Mouse (Mus musculus) urinary bladder, adult 18-20 months (tissue): ENCODE measurements at regions not wholly inside any gene's neighbourhood (a gene's known extent, or its start where the extent isn't known, plus 50 kb on each side); places are given as distances from the start of the nearest gene placed in this dataset.

Source experiments
- DNase-seq, 2 experiments: peaks; one replicate each; pipeline ENCODE4 v3.0.0; 2022; ENCODE audit warnings: low spot score in 2 of 2, mixed read lengths in 2 of 2

DNA sequence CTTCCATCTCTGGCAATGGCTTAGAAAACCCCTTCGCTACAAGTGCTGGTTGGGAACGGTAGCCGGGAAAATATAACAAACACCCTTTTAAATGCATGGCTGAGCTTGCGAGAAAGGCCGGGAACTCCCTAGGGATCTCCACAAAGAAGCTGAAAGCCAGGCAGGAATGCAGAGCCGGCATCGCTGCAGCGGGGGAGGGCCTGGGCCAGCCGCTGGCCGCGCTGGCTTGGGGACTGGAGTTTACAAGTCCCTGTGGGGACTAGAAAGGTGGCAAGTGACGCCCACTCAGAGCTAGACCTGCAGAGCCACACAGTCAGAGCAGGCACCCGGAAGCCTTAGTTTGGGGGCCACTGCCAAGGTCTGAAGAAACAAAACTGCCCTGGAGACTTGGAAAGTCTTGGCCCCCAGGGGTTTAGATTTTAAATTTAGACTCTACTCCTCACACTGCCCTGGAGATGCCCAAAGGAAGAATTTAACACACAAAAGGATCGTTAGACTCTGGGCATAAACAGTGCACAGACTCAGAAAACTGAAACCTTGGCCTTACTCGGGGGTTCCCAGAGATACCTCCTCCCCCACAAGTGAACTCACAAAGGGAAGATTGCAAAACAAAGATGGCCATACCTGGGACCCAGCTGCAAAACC lies 59.4 kb downstream of the 1700001O22Rik start:
- DNase-seq, result no peak

DNA sequence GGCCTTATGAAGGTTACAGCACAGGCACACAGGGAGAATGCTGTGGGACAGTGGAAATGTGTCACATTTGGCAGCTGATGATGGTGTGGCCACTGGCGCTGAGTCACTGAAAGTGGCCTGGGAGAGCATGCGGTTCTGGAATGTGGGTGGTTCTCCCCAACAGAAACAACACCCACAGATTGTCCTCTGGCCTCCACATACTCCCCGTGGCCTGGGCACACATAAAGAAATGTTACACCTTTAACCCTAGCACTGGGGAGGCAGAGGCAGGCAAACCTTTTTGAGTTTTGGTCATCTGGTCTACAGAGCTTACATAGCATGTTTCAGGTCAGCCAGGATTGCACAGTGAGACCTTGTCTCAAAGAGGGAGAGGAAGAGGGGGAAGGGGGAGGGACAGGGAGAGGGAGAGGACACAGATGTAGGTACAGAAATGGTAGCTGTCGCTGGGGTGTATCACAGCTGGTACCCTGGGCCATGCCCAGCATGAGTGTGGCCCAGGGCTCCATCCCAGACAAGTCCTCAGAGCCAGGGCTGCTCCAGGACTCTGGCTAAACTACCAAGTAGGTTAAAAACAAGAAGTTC lies 60.1 kb downstream of the 1700001O22Rik start:
- DNase-seq, result peak in 1 of 2 experiments; percentile 49

DNA sequence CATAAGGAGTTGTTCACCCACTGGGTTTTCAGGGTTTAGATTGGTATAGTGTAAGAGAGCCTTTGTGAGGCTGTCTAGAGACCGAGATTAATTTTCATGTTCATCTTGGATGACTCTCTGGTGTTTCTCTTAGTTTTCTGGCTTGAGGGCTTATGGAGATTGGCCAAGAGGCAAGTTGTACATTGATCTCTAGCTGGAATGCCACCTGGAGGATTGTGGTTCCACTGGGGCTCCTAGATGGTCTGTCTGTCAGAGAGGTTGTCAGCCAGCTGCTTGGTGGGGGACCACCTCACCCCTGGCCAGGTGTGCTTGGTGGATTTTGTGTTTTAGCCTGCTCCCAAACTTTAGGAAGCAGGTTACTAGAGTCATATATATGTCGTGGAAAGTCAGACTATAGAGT lies 62.0 kb downstream of the 1700001O22Rik start:
- no peak for DNase-seq

DNA sequence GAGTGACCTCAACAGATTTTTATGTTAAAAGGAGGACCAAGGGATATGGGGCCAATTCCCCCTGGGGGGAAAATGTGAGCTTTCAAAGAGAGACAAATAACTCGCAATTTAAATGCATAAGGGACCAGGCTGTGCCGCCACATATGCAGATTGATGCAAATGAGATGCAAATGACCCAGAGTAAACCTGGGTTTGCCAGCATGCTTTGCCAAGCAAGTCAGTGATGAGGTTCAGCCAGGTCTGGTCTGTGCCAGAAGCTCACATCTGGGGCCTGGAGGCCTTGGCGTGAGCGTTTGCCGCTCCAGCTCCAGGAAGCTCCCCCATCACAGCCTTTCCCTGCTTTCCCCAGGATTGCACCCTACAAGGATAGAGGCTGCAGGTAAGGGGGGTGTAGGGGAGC lies 65.7 kb downstream of the 1700001O22Rik start:
- no peak for DNase-seq

DNA sequence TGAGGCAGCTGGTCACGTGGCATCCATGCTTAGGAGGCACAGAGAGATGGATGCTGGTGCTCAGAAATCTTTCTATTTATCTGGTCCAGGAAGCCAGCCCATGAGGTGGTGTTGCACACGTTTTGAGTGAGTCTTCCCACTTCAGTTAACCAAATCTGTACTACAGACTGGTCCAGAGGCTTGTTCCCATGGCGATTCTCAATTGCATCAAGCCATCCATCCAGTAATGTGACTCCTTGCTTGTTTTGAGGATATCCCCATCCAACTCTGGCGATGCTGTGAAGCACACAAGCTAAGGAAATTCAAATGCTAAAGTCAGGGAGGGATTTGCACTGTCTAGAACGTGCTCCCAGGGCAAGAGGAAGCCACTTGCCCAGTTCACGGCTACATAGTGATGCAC lies 66.8 kb downstream of the 1700001O22Rik start:
- no peak for DNase-seq

DNA sequence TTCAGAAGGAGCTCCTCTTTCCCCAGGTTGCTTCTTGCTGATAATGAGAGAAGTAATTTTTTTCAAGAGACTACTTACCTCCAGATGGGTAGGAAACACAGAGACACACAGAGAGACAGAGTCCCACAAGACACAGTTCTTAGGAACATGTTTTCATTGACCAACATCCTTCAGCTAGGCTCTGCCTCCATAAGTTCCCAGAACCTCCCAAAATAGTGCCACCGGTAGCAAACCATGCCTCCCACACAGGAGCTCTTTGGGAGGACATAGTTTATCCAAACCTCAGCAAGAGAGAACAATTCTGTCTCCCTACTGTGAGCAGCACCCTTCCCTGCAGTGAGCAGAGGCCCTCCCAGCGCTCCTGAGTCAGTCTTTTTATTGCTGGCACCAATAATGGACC lies 67.2 kb downstream of the 1700001O22Rik start:
- DNase-seq, result no peak

DNA sequence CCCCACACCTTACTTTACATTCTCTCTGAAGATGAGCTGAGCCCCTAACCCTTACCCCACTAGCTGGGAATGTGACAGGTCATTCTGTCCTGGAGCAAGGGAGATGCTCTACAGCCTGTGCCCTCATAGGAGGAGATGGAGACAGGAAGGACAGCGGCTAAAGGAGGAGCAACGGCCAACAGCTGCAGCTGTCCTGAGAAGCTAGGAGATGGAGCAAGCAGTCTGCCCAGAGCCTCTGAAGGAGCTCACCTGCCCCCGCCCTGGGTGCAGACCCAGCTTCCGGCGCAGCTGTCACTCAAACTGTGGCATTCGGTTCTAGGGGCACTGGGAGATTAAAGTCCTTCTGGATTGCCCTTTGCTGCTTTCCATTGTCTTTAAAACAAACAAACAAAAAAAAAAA lies 69.6 kb downstream of the 1700001O22Rik start:
- no peak for DNase-seq

DNA sequence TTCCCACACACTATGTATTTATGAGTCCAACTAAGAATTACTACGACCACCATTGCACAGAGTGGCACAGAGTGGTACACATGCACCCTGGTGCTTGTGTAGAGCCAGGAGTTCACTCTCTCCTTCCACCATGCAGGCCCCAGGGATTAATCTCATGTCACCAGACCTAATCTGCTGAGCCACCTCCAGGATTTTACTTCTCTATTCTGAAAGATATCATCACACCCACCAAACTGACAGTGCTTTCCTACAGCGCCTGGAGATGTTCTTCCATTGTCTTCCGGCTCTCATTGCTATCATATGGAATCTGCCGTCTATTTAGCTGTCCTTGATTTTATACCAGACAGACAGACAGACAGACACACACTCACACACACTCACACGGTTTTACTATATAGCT lies 71.6 kb downstream of the 1700001O22Rik start:
- DNase-seq, result no peak

DNA sequence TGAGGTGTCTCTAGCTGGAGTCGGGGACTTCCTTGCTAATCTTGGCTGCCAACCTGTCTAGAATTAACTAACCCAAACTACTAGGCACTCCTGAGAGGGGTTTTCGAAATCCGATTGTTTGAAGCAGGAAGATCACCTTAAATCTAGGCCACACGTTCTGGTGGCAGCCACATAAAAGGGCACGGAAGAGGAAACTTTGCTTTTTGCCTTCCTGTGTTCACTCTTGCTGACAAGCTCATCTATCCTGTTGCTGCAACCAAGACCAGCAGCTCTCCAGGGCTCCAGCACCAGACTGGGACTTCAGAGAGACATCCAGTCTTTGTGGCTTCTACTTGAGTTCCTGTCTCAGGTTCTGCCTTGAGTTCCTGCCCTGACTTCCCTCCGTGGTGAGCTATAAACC lies 75.5 kb downstream of the 1700001O22Rik start:
- no peak for DNase-seq

DNA sequence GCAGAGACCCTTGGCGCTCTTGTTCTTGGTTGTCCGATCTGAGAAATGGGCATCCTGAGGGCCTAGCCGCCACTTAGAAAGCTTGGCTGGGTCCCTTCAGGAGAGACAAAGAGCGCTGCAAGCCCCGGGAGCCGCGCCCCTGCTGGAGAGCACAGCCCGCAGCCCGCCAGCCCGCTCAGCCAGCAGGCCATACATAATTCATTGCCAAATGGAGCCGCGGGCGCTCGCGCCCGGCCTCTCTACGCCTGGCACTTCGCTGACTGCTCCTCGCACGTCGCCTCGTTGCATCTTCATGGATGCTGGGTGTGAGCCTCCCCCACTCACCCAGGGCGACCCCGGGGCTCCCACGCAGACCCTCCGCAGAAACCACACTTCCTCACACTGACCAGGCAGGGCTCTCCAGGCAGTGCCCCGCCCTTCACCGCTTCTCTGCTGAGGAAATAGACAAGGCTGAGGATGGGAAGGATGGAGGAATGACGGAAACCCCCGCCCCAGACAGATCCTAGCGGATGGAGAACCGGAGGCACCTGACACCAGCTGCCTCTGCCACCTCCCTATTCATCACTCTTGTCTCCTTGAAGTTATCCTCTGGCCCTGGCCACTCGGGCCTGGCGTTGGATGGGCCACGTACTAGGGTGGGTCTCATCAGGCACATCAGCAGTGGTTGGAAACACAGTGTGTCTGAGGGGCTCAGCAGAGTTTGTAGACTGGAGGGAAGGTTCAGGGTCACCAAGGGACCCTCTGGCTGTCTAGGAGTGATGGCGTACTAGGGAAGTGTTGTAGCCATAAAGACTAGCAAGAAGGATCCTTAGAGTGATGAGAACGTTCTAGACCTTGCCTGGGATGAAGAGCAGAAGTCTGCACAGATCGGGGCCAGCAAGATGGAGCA lies 77.6 kb downstream of the 1700001O22Rik start:
- no peak for DNase-seq

DNA sequence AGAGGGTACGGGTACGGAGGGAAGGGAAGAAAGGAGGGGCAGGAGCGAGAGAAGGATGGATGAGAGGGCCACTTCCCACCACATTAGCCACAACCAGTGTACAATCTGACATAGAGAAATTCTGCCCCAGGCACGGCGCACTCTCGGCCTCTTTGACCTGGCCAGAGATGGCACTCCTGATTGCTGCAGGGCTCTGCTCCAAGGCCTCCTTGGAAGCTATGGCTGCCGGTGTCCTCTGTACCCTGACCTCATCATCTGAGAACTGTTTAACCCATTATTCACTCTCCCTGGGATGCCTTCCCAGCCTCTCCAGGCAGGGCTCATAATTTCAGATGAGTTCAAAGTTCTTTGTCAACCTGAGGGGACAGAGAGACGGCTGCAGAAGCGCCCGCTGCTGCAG lies 78.3 kb downstream of the 1700001O22Rik start:
- DNase-seq, result no peak

DNA sequence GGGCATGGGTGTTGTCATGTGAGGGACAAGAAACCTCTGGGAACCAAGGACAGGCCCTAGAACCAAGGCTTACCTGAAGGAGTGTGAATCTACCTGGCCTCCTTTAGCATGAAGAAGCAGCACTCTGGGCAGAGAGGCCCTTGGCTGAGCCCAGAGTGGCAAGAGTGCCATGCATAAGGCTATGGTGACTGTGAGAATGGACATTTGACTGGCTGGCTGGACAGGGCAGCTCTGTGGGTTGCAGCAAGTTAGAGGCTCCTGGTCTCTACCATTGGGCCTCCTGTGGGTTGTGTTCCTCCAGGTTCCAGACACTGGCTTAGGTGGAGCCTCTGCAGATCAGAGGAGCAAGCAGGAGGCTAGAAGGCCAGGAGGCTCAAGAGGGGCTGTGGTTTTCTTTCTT lies 78.9 kb downstream of the 1700001O22Rik start:
- no peak for DNase-seq

DNA sequence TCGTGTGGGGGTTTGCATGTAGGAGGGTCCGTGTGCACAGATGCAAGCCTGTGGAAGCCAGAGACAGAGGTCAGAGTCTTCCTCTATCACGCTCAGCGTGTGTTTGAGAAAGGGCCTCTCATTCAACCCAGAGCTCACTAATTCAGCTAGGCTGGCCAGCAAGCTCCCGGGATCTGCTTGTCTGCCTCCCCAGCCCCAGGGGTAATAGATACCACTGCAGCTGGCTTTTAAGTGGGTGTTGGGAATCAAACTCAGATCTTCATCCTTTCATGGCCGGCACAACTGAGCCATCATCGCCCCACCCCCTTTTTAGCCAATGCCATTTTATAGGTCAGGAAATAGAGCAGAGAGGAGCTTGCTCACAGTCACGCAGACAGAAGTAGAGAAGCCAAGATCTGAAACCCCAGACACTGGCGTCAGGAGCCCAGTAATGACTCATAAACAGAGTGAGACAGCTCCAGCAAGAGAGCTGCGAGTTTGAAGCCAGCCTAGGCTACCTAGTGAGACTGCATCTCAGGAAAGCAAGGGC lies 80.3 kb downstream of the 1700001O22Rik start:
- no peak for DNase-seq

DNA sequence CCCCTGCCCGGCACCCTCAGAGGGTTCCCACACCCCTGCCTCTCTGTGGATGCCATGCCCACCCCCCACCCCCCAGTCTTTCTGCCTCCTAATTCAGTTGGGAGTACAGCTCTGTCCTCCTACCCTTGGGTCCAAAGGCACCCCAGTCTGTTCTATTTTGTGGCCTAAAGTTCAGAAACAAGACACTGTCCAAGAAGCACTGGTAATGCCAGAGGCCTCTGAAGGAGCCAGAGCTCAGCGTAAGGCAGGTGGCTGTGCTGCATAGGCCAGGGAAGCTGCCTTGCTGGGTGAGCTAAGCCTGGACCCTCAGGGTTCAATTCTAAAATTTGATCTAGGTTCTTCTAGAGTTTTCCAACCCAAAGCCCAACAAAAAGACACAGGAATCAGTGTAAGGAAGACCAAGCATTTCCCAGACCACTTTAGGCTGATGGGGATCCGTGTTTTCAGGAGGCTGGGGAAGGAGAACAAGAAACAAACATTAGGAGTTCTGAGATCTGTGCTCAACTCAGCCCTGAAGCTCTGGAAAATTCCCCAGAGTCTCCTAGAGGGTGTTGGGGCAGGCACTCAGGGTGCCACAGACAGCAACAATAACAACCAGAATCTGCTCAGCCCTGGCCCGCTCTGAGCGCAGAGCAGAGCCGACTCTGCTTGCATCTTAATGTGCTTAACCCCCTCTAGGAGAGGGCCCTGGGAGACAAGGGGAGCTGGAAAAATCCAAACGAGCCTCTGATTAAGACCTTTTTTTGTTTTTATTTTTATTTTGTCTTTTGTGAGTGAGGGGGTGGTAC lies 81.0 kb downstream of the 1700001O22Rik start:
- DNase-seq, result no peak

DNA sequence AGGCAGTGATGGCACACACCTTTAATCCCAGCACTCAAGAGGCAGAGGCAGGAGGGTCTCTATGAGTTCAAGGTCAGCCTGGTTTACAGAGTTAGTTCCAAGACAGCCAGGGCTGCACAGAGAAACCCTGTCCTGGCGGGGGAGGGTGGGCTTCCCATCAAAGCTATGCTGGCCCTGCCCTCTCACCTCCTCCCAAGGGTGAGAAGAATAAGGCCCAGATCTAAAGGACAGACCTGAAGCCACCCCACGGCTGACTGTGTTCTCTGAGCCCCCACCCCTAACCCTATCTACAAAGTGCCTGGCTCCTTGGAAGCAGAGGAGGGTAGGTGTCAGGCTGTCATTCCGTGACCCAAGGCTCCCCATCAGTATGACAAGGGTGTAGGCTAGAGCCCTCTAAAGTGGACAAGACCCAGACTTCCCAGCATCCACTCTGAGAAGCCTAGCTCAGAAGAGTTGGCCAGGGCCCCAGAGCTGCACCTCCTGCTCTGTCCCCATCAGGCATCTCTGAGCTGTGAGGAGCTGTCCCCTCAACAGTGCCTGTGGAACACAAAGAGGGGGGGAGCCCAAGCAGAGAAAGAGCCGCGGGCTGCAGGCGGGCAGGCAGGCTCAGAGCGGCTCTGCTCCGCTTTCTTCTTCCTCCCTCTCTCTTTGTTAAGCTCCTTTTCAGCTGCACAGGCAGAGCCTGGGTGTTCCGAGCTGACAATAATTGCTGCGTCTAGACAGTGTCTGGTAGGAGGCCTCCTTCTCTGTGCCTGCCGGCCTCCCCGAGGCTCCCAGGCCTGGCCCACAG lies 81.8 kb downstream of the 1700001O22Rik start:
- DNase-seq, result no peak

DNA sequence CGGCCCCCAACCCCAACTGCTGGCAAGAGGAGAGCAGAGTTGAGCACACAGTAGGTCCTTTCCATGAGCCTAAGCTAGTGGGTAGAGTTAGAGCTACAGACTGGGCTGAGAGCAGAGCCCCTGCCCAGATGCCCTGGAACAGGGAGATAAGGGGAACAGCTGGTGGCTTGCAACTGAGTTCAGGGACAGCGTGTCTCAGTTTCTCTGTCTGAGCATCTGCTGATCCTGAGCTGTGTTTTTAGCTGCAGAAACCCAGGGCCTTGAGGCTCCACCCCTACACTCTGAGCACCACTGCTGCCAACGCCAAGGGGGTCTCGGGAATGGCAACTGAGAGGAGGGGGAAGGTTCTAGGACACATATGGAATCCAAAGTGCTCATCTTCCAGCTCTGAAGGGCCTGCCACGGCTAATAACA lies 82.4 kb downstream of the 1700001O22Rik start:
- DNase-seq, result no peak

DNA sequence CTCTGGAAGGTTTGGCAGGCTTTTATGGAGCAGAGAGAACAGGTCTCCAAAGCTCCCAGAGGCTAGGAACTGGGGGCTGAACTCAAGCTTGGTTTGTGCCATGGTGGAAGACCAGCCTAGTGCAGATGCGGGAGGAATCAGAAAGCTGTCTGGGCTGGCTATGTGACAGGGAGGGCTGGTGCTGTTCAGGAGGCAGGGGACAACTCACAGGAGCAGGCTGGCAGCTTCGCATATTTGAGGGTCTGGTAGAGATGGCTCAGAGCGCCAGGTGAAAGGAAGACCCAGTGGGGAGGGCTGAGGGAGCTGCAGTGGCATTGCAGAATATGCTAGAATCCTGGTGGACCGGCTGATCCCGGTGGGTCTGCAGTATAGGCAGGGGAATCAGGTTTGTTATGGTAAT lies 83.2 kb downstream of the 1700001O22Rik start:
- no peak for DNase-seq

DNA sequence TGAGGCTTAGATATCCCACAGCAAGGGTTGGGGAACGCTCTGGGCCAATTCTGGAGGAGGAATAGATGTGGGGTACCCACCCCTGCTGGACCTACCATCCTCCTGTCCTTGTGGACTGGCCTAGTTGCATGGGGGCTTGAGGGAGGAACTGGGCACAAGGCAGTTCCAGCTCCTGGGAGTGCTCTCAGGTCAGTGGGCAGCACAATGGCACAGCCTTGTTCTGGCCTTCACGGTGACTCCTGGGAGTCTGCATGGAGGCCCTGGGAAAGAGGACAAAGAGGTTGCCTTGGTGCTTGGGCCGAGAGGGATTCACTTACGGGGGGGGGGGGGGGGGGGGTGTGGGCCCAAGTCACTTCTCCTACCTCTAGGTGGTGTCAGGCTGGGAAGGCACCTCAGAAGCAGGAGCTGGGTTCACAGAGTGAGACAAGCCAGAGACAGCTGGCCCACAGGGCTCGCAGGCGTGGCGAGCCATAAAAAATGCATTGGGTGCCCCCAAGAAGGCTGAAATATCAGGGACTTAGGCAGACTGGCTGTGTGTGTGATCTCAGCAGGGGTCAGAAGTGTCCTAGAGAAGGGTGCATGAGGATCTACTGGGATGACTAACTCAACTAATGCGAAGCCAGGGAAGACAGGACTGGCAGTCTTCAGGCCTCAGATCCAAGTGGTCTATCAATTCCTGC lies 83.7 kb downstream of the 1700001O22Rik start:
- DNase-seq, result peak in 1 of 2 experiments; percentile 53

DNA sequence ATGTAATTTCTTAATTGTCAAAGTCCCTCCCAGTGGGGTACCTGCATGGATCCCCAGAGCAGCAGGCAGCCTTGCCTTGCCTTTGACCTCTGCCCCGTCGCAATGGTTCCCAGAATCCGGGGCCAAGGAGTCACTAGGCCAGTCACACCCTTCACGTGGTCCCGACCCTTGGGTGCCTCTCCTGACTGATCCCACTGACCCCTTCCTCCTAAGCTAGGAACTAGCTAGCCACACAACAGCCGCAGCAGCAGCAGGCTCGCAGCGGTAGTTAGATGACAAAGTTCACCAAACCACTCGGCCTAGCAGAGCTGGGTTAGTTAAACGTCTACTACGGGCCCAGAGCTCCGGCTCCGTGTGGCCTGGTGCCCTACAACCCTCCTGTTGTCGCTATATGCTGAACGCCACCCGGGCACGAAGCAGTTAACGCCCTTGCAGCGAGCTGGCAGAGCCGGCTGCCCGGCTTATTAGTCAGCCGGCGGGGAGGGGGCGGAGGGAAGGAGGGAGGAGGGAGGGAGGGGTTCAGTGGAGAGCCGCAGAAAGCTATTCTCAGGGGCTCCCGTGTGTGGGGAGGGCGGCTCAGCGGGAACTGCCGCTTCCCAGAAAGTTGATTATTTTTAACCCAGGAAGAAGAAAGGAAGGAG lies 84.6 kb downstream of the 1700001O22Rik start:
- peak; percentile 85 for DNase-seq

DNA sequence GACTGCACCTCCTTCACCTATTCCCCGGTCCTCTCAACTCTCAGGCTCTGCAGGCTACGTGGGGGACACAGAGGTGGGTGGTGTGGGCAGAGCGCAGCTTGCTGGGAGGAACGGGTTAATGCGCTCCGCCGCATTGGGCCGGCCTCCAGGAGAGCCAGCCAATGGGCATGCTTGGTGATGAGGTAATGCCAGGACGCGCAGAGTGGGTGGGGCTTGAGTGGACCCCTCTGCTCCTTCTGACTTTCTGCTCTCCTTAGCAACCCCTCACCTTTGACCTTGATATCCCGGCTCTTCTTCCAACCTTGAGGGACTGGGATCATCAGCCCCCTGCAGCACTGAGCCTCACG lies 85.2 kb downstream of the 1700001O22Rik start:
- peak; percentile 85 to 88 for DNase-seq
